Mouse (Mus musculus) hindbrain, embryonic 15.5 days (tissue): ENCODE measurements at regions not wholly inside any gene's neighbourhood (a gene's known extent, or its start where the extent isn't known, plus 50 kb on each side); places are given as distances from the start of the nearest gene placed in this dataset.

ENCODE experiments used
- ATAC-seq: fragments of 200-750 bp; cut with Nextera tagmentation; 2 replicates; pipeline ENCODE4 v1.8.0; 2017; ENCODE audit warnings: low read depth, moderate number of reproducible peaks, moderate TSS enrichment; ENCODE audit not compliant: low FRiP score
- H3K27ac ChIP-seq: fragments of 300-500 bp; sonication (generic); replicated peaks from 2 replicates; pipeline ENCODE4 v1.5.1; 2015; ENCODE audit warnings: mild to moderate bottlenecking, inconsistent platforms
- H3K27me3 ChIP-seq: fragments of 300-500 bp; sonication (generic); 2 replicates; pipeline ENCODE4 v1.6.1; 2015; ENCODE audit warnings: control low read depth, inconsistent platforms
- H3K36me3 ChIP-seq: fragments of 300-500 bp; sonication (generic); 2 replicates; pipeline ENCODE4 v1.6.1; 2015; ENCODE audit warnings: control low read depth, inconsistent platforms
- H3K4me1 ChIP-seq: fragments of 300-500 bp; sonication (generic); replicated peaks from 2 replicates; pipeline ENCODE4 v1.6.1; 2015; ENCODE audit warnings: control low read depth, inconsistent platforms
- H3K4me2 ChIP-seq: fragments of 300-500 bp; sonication (generic); 2 replicates; pipeline ENCODE4 v1.6.1; 2015; ENCODE audit warnings: moderate library complexity, mild to moderate bottlenecking, inconsistent platforms
- H3K4me3 ChIP-seq: fragments of 300-500 bp; sonication (generic); 2 replicates; pipeline ENCODE4 v1.5.1; 2015; ENCODE audit warnings: mild to moderate bottlenecking, inconsistent platforms
- H3K9ac ChIP-seq: fragments of 300-500 bp; sonication (generic); 2 replicates; pipeline ENCODE4 v1.6.1; 2015; ENCODE audit warnings: inconsistent platforms
- H3K9me3 ChIP-seq: fragments of 300-500 bp; sonication (generic); 2 replicates; pipeline ENCODE4 v1.6.1; 2016; ENCODE audit warnings: control low read depth, inconsistent platforms
- WGBS: fragments of 180-500 bp; shearing (Covaris S2); methylation state at CpG from one replicate; pipeline ENCODE4 v1.1.7; 2015; 5-methylcytosine and 5-hydroxymethylcytosine counted together

DNA sequence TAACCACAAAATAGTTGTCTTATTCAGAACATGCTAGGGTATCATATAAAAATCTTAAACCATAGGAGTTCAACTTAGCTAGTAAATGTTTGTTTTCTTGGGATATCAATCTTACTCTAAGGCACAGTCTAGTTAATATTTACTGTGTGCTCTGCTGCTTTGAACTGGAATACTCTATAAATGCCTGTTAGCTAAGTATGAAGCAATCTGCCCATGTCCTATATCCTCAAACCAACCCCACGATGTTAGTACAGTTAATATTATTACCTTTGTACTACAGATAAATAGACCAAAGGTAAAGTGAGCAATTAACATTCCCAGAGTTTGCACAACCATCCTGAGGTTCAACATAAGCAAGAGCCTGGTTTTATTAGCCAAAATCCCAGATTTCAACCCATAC, 145.7 kb upstream of the Ednrb start:
- no peak overlapping the region for H3K9ac ChIP-seq
- H3K36me3 ChIP-seq = no peaks in the 10 kb centered on the region
- no peak overlapping the region for H3K4me3 ChIP-seq
- no peaks in the 10 kb centered on the region for H3K4me1 ChIP-seq
- WGBS = 96% methylated on average over 1 of the region's 1 CpGs
- no peak for ATAC-seq
- H3K4me2 ChIP-seq = no peak overlapping the region
- no peaks in the 10 kb centered on the region for H3K27me3 ChIP-seq
- H3K27ac ChIP-seq = no peak overlapping the region
- H3K9me3 ChIP-seq = no peaks in the 10 kb centered on the region

DNA sequence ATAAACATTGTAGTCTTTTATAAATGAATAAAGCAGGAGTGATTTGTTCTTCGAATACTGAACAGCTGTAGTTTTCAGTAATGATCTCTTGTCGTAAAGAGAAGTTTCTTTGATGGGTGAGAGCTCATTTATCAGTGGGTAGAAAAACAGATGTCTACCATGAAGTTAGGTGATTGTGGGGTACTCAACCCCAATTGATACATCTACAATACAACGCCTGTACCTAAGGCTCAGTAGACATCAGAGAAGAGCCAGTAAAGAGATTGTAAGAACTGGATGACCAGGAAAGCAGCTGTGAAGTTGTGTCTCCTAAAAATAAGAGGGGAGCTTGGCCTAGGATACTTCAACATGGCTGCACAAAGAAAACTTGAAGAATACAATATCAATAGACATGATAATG, 143.1 kb upstream of the Ednrb start:
- Histone ChIP-seq H3K9ac (no peak overlapping the region), H3K4me1 (no peaks in the 10 kb centered on the region), H3K4me2 (no peak overlapping the region), H3K27me3 (no peaks in the 10 kb centered on the region), H3K9me3 (no peaks in the 10 kb centered on the region), H3K36me3 (no peaks in the 10 kb centered on the region), H3K27ac (no peak overlapping the region), H3K4me3 (no peak overlapping the region)
- WGBS = 38% methylated on average over 3 of the region's 3 CpGs
- no peak for ATAC-seq

DNA sequence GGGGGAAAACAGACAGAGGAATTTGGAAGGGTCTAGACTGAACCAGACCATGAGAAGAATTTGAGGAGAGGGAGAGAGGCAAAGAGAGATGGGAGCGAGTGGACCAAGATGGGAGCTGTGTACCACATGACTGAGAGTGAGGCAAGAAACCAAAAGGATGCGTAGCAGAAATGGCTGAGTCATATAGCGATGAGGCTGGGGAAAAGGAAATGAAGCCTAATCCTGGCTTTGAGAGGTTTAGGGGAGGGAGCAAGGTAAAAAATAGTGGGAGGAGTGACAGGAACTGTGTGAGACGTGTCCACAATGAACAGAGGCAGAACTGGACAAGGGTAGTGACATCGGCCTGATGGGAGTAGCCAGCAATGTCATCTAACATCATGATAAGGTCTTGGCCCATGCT, 140.1 kb upstream of the Ednrb start:
- ATAC-seq = no peak
- Histone ChIP-seq H3K9me3 (no peaks in the 10 kb centered on the region), H3K9ac (no peak overlapping the region), H3K27ac (no peak overlapping the region), H3K36me3 (no peaks in the 10 kb centered on the region), H3K27me3 (no peaks in the 10 kb centered on the region), H3K4me1 (no peaks in the 10 kb centered on the region), H3K4me2 (no peak overlapping the region), H3K4me3 (no peak overlapping the region)
- WGBS = 93% methylated on average over 5 of the region's 5 CpGs

DNA sequence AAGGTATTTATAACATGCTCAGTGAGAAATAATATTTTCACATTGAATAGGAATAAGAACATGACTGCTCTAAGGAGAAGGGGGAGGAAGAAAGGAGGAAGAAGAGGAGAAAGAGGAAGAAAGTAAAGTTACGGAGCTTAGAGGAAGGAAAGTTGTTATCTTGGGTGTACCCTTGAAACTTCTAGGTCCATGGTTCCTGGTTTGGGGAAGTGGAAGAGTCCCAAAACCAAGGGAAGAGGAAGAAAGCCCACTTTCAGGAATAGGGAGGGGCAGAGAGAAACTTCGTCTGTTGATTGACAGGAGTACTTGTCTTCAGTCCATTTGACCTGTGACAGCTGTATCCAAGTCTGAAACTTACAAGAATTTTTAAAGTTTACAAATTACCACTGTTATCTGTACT, 134.6 kb upstream of the Ednrb start:
- no peak overlapping the region for H3K9ac ChIP-seq
- ATAC-seq = no peak
- H3K9me3 ChIP-seq = no peaks in the 10 kb centered on the region
- no peaks in the 10 kb centered on the region for H3K27me3 ChIP-seq
- no peak overlapping the region for H3K27ac ChIP-seq
- H3K4me1 ChIP-seq = no peaks in the 10 kb centered on the region
- no peak overlapping the region for H3K4me3 ChIP-seq
- no peak overlapping the region for H3K4me2 ChIP-seq
- WGBS = 88% methylated on average over 2 of the region's 2 CpGs
- no peaks in the 10 kb centered on the region for H3K36me3 ChIP-seq

DNA sequence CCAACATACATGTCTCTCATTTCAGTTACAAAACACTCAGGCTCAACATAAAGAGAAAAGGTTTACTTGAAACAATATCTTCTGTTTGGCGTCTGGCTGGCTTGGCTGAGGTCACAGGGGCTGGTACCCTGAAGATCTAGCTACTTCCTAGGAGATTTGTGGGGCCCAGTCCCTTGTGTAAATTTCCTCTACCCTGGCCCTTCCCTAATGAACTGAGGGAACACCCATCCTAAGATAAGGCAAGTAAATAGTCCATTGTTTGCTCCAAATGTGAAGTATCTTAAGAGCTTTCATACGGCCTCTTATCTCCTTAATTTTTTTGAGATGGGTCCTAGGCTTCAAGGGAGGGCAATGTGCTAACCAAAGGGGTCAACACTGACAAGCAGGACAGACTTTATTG, 133.6 kb upstream of the Ednrb start:
- Histone ChIP-seq H3K4me1 (no peaks in the 10 kb centered on the region), H3K4me3 (no peak overlapping the region), H3K9ac (no peak overlapping the region), H3K27ac (no peak overlapping the region), H3K4me2 (no peak overlapping the region), H3K36me3 (no peaks in the 10 kb centered on the region), H3K27me3 (no peaks in the 10 kb centered on the region), H3K9me3 (no peaks in the 10 kb centered on the region)
- WGBS = 77% methylated on average over 2 of the region's 2 CpGs
- ATAC-seq = no peak

DNA sequence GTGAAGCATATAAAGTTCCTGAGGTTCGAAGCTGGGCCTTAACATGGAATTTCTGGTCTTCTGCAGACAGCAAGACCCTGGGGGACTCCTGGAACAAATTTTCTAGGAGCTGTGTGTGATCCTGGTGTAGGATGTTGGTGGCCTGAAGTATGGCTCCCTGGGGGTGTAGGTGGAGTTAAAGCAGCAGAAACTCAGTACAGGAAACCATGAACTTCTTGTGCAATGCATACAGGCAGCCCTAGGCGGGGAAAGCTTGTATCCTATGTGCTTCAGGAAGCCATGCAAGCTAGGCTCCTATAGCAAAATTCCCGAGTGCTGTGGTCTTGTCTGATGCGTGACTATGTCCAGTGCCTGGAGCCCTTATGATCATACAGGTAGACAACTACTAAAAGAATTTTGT, 129.8 kb upstream of the Ednrb start:
- H3K4me3 ChIP-seq = no peak overlapping the region
- no peaks in the 10 kb centered on the region for H3K4me1 ChIP-seq
- no peak overlapping the region for H3K4me2 ChIP-seq
- H3K36me3 ChIP-seq = no peaks in the 10 kb centered on the region
- no peaks in the 10 kb centered on the region for H3K9me3 ChIP-seq
- no peak overlapping the region for H3K27ac ChIP-seq
- H3K27me3 ChIP-seq = no peaks in the 10 kb centered on the region
- WGBS = 91% methylated on average over 4 of the region's 4 CpGs
- no peak overlapping the region for H3K9ac ChIP-seq
- no peak for ATAC-seq

DNA sequence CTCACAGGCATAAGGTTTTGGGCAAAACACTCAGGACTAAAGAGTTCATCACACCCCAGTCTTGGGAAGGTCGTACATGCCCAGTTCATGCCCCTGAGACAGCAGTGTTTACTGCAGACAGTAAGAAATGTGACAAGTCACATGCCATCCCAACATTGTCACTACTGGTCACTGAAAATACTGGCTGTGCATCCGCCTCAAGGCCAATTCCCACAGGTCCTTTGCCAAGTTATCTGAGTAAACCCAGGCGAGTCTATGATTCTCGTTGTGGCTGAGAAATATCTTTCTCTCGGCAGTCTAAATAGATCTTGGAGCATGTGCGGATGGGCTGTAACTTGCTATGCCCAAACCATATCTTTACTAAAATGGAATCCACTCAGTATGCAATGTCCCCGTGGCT, 128.9 kb upstream of the Ednrb start:
- Histone ChIP-seq H3K9ac (no peak overlapping the region), H3K4me2 (no peak overlapping the region), H3K4me3 (no peak overlapping the region), H3K9me3 (no peaks in the 10 kb centered on the region), H3K36me3 (no peaks in the 10 kb centered on the region), H3K27ac (no peak overlapping the region), H3K27me3 (no peaks in the 10 kb centered on the region), H3K4me1 (no peaks in the 10 kb centered on the region)
- 91% methylated on average over 7 of the region's 7 CpGs for WGBS
- ATAC-seq = no peak

DNA sequence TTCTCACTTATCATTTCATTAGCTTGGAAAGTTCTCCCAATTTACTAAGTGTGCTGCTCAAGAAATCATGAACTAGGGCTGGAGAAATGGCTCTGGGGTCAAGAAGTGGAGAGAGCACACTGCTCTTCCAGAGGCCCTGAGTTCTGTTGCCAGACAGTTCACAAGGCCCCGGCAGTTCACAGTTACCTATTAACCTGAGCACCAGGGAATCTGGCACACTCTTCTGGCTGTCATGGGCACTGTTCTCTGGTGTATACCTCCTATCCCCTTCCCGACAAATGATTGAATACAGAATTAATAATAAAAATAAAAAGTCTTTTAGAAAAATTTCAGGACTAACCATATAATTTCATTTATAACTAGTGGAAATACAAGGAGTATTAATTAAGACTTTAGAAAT, 125.1 kb upstream of the Ednrb start:
- ATAC-seq = no peak
- no peaks in the 10 kb centered on the region for H3K4me1 ChIP-seq
- H3K9me3 ChIP-seq = no peaks in the 10 kb centered on the region
- no peak overlapping the region for H3K9ac ChIP-seq
- WGBS = 65% methylated on average over 2 of the region's 2 CpGs
- H3K4me2 ChIP-seq = no peak overlapping the region
- no peaks in the 10 kb centered on the region for H3K27me3 ChIP-seq
- no peak overlapping the region for H3K27ac ChIP-seq
- H3K4me3 ChIP-seq = no peak overlapping the region
- H3K36me3 ChIP-seq = no peaks in the 10 kb centered on the region

DNA sequence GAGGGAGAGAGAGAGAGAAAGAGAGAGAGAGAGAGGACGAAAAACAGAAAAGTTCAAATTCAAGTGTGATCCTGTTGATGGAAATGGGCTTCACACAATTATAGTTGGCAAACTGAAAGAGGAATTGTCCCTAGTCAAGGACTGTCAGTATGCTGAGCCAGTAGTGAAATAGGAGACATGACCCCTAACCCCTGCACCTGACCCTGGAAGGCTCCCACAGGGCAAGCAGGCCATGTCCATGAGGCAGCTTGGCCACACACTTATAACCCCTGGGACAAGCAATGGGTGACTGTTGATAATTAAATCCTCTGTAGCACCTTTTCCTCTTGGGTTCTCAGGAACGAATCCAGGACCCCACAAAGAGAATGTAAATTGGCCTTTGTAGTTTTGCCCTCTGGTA, 122.1 kb upstream of the Ednrb start:
- no peaks in the 10 kb centered on the region for H3K9me3 ChIP-seq
- WGBS = 42% methylated on average over 2 of the region's 2 CpGs

DNA sequence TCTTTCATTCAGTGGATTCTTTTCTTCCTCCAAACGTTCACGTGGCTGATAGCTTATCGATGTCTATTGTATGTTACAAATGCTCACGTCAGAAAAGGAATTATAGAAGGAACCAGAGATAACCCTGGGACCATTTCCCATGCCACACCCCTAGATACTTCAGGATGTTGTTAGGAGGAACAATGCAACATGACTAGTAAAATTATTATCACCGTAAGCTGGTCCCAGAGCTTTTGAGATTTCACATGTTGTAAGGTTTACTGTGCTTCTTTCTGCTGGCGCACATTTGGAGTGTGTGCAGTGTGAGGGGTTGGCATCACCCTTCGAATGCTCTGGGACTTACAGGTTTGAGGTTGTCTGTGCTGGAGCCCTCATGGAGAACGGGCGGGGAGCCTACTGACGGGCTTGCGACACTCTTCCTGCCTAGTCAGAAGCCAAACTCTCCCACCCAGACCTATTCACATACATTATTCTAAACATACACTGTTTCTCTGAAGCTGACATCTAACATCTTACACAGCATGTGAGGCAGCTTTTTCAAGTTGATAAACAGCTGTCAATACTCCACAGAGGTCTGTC, 118.2 kb upstream of the Ednrb start:
- Histone ChIP-seq H3K4me3 (no peak overlapping the region), H3K9ac (no peak overlapping the region), H3K4me1 (no peaks in the 10 kb centered on the region), H3K9me3 (no peaks in the 10 kb centered on the region), H3K27me3 (no peaks in the 10 kb centered on the region), H3K4me2 (no peak overlapping the region), H3K36me3 (no peaks in the 10 kb centered on the region), H3K27ac (no peak overlapping the region)
- ATAC-seq = no peak
- 81% methylated on average over 11 of the region's 11 CpGs for WGBS

More for the DNA sequence above, 122.1 kb upstream of the Ednrb start:
- ATAC-seq = no peak
- Histone ChIP-seq H3K4me3 (no peak overlapping the region), H3K9ac (no peak overlapping the region), H3K27me3 (no peaks in the 10 kb centered on the region), H3K4me1 (no peaks in the 10 kb centered on the region), H3K36me3 (no peaks in the 10 kb centered on the region), H3K4me2 (no peak overlapping the region), H3K27ac (no peak overlapping the region)

DNA sequence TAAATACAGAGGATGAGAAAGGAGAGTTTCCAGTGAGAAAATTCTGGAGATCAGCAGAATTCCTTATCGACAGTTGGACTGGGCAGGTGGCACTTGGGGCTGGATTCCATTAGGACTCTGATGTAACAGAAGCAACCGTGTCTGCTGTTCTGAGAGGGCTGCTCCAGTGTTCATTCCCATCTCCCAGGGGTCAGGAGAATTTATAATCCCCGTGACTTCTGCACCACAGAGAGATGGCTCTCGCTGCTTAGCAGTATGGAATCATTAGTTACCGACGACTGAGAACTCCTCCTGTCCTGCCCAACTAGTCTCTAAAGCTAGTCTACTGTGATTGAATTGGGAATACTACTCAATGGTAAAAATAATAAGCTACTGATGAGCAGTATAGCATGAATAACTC, 107.7 kb upstream of the Ednrb start:
- WGBS = 64% methylated on average over 6 of the region's 6 CpGs
- no peak overlapping the region for H3K9ac ChIP-seq
- ATAC-seq = no peak
- H3K27me3 ChIP-seq = no peaks in the 10 kb centered on the region
- H3K9me3 ChIP-seq = no peaks in the 10 kb centered on the region
- no peaks in the 10 kb centered on the region for H3K36me3 ChIP-seq
- no peak overlapping the region for H3K27ac ChIP-seq
- peaks cover 7% of the 10 kb centered on the region; the same call in 1 of the 2 replicates for H3K4me1 ChIP-seq
- H3K4me2 ChIP-seq = no peak overlapping the region
- H3K4me3 ChIP-seq = no peak overlapping the region

DNA sequence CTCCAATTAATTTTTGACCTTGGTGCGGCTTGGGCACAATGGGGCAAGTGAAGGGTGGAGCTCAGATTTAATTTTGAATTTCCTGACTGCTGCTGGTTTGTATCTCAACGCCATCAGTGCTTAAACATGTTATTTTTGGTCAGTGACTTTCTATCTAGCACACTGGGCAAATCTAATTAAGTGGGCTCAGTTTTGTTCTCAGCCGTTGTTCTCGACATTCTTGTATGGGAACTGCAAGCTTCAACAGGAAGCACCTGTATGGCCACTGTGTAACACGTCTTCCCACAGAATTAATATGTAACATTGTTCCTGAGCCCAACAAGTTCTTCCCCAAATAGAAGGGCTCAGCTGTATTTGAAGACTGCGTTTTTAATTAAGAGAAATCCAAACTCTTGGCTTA, 105.7 kb upstream of the Ednrb start:
- no peaks in the 10 kb centered on the region for H3K36me3 ChIP-seq
- H3K4me1 ChIP-seq = peaks cover 7% of the 10 kb centered on the region; the same call in 1 of the 2 replicates
- no peaks in the 10 kb centered on the region for H3K9me3 ChIP-seq
- no peak overlapping the region for H3K9ac ChIP-seq
- no peak for ATAC-seq
- H3K27ac ChIP-seq = no peak overlapping the region
- H3K27me3 ChIP-seq = no peaks in the 10 kb centered on the region
- 52% methylated on average over 6 of the region's 6 CpGs for WGBS
- no peak overlapping the region for H3K4me3 ChIP-seq
- H3K4me2 ChIP-seq = no peak overlapping the region

DNA sequence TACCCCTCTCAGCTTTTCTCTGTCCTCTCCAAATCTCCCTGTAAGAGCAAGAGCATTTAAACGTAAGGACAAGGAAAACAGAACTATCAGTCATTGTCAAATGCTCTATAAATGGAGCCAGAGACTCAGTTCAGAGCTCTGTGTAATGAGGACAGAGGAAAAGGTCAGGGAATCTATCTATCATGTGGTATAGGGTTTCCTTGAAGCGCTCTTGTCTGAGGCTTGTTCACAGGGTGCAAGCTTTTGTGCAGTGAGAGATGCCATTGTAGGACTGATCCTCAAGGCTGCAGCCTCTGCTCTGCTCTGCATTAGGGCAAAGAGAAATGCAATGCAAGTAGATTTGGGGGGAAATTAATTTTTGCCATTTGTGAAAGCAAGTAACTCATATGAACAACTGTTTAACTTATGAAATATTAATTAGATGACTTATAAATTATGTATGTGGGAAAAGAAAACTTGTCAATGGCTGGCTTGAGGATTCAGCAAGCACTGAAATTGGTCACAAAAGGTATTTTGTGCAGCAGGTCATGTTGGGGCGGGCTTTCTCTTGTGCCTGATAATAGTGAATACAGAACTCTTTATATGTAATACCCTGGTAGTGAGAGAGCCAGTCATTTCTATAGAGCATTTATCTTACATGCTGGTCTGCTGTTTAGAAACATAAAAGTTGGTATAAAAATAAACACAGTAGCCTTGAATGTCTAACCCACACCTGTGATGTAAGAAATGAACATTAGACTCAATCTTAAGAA, 104.0 kb upstream of the Ednrb start:
- Histone ChIP-seq H3K4me1 (peaks cover 7% of the 10 kb centered on the region; the same call in 1 of the 2 replicates), H3K27ac (no peak overlapping the region), H3K4me2 (no peak overlapping the region), H3K27me3 (no peaks in the 10 kb centered on the region), H3K4me3 (no peak overlapping the region), H3K9ac (no peak overlapping the region), H3K36me3 (no peaks in the 10 kb centered on the region), H3K9me3 (no peaks in the 10 kb centered on the region)
- WGBS = 13% methylated on average over 3 of the region's 3 CpGs
- peak; percentile 79 for ATAC-seq
